ENCODE assay signal across 18 mouse cellular contexts in the genomic region with DNA sequence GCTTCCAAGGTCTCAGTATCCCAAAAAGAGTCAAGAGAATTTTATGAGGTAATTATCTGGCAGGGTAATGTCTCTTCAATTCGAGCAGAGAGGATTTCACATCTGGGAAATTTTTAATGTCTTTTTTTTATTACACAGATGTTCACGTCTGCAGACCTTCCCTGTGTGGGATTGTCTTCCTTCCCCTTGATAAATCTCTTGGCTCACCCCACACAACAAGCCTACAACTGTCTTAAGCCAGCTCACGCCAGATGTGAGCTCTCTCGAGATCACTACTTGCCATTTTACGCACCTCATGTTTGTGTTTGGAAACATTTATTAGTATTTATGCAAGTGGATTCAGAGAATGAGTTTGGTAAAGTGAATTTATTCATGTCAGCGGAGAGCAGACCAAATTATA.
"Had no signal": no experiment of that assay in that cellular context is flagged by ENCODE, and none has a peak within 500 bp of the region (broad histone marks: within the 10 kb centered on the region; RNA-seq: fewer than 3 reads in every experiment).

No protein-coding gene starts in this region.

- H3K36me3 ChIP-seq: liver, embryonic 12.5 days; midbrain, embryonic 10.5 days; neural tube, embryonic 12.5 days had no signal

- H3K27me3 ChIP-seq: liver, embryonic 12.5 days; neural tube, embryonic 12.5 days had no signal

- H3K4me2 ChIP-seq: liver, embryonic 12.5 days; lung, embryonic 14.5 days; neural tube, embryonic 12.5 days had no signal

- H3K9ac ChIP-seq: liver, embryonic 12.5 days; lung, embryonic 14.5 days; neural tube, embryonic 12.5 days had no signal

- H3K4me1 ChIP-seq: liver, embryonic 12.5 days; midbrain, embryonic 10.5 days; neural tube, embryonic 12.5 days had no signal

- H3K9me3 ChIP-seq: liver, embryonic 12.5 days; midbrain, embryonic 10.5 days; neural tube, embryonic 12.5 days had no signal

- DNase-seq: kidney, adult 9 months; kidney, postnatal 36 days; lung, postnatal 10 days; lung, postnatal 4 days; midbrain, embryonic 14.5 days; right cerebral cortex, adult 18-20 months; right cerebral cortex, postnatal 25 days; thymus, adult 18-20 months; thymus, postnatal 25 days had no signal

- H3K27ac ChIP-seq: kidney, postnatal 0 days; liver, embryonic 12.5 days; midbrain, embryonic 10.5 days; neural tube, embryonic 12.5 days; stomach, postnatal 0 days had no signal

- ATAC-seq: inflammation-experienced regulatory T-cells, adult 6 months; intestine, postnatal 0 days; liver, embryonic 12.5 days had no signal

- H3K4me3 ChIP-seq: liver, embryonic 12.5 days; midbrain, embryonic 10.5 days; myocyte; neural tube, embryonic 12.5 days had no signal
